Mouse (Mus musculus) CD4-positive, CD25-positive, alpha-beta regulatory T cell, adult 4 months (primary cell): ENCODE data around the gene Klf13. TPM values are rescaled to one million over a fixed set of nuclear protein-coding genes. Genes with fewer than 3 reads are reported as not detected.

Source experiments
- ATAC-seq: one replicate; pipeline ENCODE4 v1.8.0; 2017
- polyA plus RNA-seq, 2 experiments: library from polyadenylated mRNA; unstranded; fragments of 100-300 nt; shearing (Covaris generic); gene quantifications; one replicate each; pipeline ENCODE4 v1.2.1; 2017

The Klf13 gene
- polyA plus RNA-seq: 100 to 1,000 TPM; 209 to 217 TPM

GRCm38 (mm10) chr7:63938914-63939396 lies at the start of gene Klf13:
Gene Klf13, minus strand, starts transcription at chr7:63938915.
- ATAC-seq: peak; percentile 70

- ATAC-seq: no peak
These were observed 49.7 kb upstream of the Klf13 start for GRCm38 (mm10) chr7:63988391-63988790.

- ATAC-seq: peak; percentile 54
These were observed 47.9 kb upstream of the Klf13 start for GRCm38 (mm10) chr7:63986407-63987182.

GRCm38 (mm10) chr7:63985696-63986406 lies 47.1 kb upstream of the Klf13 start:
- ATAC-seq: peak; percentile 46

GRCm38 (mm10) chr7:63985266-63985665 lies 46.6 kb upstream of the Klf13 start:
- no peak for ATAC-seq

GRCm38 (mm10) chr7:63984329-63984728 lies 45.6 kb upstream of the Klf13 start:
- ATAC-seq: peak; percentile 66

- ATAC-seq: no peak
These were observed 38.9 kb upstream of the Klf13 start for GRCm38 (mm10) chr7:63977631-63978030.

GRCm38 (mm10) chr7:63970986-63971385 lies 32.3 kb upstream of the Klf13 start:
- no peak for ATAC-seq

GRCm38 (mm10) chr7:63969941-63970340 lies 31.2 kb upstream of the Klf13 start:
- ATAC-seq: no peak

GRCm38 (mm10) chr7:63965635-63966418 lies 27.1 kb upstream of the Klf13 start:
- ATAC-seq: peak; percentile 74

- ATAC-seq: no peak
These were observed 26.4 kb upstream of the Klf13 start for GRCm38 (mm10) chr7:63965135-63965534.

- ATAC-seq: no peak
These were observed 25.4 kb upstream of the Klf13 start for GRCm38 (mm10) chr7:63964121-63964520.

- ATAC-seq: no peak
These were observed 24.9 kb upstream of the Klf13 start for GRCm38 (mm10) chr7:63963632-63964031.

- no peak for ATAC-seq
These were observed 19.3 kb upstream of the Klf13 start for GRCm38 (mm10) chr7:63957872-63958640.

- ATAC-seq: peak; percentile 33
These were observed 18.4 kb upstream of the Klf13 start for GRCm38 (mm10) chr7:63956981-63957713.

- no peak for ATAC-seq
These were observed 17.6 kb upstream of the Klf13 start for GRCm38 (mm10) chr7:63956138-63956823.

GRCm38 (mm10) chr7:63955440-63955839 lies 16.7 kb upstream of the Klf13 start:
- no peak for ATAC-seq

GRCm38 (mm10) chr7:63952077-63952898 lies 13.6 kb upstream of the Klf13 start:
- peak; percentile 64 for ATAC-seq

GRCm38 (mm10) chr7:63950931-63951607 lies 12.4 kb upstream of the Klf13 start:
- no peak for ATAC-seq
